Mouse (Mus musculus) ES-E14 (cell line): ENCODE measurements around the gene Tma7.

Experiments used
- HCFC1 ChIP-seq: IDR thresholded peaks from 2 replicates; pipeline ENCODE4 v1.6.1; 2012; ENCODE audit warnings: low read length, inconsistent platforms, borderline replicate concordance; ENCODE audit not compliant: insufficient read depth
- MAFK ChIP-seq: IDR thresholded peaks from 2 replicates; pipeline ENCODE4 v1.6.1; 2014; ENCODE audit warnings: mild to moderate bottlenecking, low read depth, low read length, inconsistent platforms; ENCODE audit not compliant: insufficient read depth
- ZNF384 ChIP-seq: IDR thresholded peaks from 2 replicates; pipeline ENCODE4 v1.6.1; 2012; ENCODE audit warnings: low read depth, low read length, inconsistent platforms

- TF ChIP-seq HCFC1 (no peak), MAFK (no peak), ZNF384 (no peak)
Observed at GRCm38 (mm10) chr9:109039681-109040080, 42.7 kb downstream of the Tma7 start.
